Mouse (Mus musculus) neural tube, embryonic 10.5 days (tissue): ENCODE data around the gene Smyd2.

ENCODE experiments used
- DNase-seq: peaks from one replicate; pipeline ENCODE4 v3.0.0-alpha.2; 2017; ENCODE audit warnings: low spot score; ENCODE audit errors: extremely low spot score

Smyd2 gene

GRCm38 (mm10) chr1:189873591-189873990, 48.6 kb downstream of the Smyd2 start:
- no peak for DNase-seq

- no peak for DNase-seq
These were observed 50.1 kb downstream of the Smyd2 start for GRCm38 (mm10) chr1:189872050-189872449.

GRCm38 (mm10) chr1:189871625-189872024, 50.5 kb downstream of the Smyd2 start:
- no peak for DNase-seq

- DNase-seq, result no peak
These were observed 51.6 kb downstream of the Smyd2 start for GRCm38 (mm10) chr1:189870539-189870938.

DNA sequence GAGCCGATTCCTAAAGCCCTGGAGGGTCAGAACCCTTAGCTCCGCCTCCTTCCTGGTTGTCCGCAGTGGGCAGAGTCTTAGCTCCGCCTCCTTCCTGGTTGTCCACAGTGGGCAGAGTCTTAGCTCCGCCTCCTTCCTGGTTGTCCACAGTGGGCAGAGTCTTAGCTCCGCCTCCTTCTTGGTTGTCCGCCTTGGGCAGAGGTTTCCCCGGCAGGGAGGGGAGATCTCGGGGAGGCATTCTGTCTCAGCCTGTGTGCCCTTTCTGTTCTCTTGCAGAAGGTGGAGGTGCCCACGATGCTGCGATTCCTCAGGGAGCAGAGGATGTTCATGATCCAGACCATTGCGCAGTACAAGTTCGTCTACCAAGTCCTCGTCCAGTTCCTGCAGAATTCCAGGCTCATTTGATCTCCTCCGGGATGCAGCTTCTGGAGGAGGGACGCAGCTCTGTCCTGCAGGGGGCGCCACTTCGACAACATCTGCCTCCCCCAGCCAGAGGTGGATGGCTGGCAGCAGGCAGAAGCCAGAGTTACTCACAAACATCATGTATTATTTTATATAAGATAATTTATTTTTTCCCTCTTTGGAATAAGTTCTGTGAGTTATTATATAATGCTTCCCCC, 52.4 kb downstream of the Smyd2 start:
- no peak for DNase-seq

DNA sequence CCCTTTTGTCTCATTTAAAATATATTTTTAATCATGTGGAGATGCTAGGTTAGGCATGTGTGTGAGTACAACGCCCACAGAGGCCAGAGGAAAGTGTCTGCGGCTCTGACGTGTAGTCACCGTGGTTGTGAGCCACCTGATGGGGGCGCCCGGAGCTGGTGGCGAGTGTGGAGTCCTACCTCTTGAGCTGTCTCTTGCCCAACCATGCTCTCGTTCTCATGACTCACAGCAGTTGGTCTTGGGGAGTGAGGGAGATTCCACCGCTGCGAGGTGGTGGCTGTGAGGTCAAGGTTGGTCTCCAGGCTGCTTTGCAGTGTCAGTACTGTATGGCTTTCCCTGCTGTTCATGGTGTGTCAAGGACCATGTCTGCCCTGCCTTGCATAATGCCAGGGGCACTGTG, 54.1 kb downstream of the Smyd2 start:
- DNase-seq, result no peak

DNA sequence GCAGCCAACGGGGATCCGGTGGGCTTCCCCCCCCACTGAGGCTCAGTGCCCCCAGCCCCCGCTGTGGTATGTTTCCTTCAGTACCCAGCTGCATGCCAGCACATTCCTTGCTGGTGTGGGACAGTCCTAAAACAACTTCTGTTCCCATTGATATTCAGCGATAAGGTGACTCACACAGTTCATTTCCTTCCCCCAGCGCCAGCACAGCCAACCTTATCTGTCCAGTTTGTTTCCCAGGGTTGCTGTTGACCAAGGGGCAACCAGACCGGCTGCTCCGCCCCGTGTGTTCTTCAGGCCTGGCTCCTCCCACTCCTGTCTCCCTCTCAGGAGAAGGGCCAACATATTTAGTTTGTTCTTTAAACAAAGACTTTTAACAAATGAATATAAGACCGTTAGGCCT, 54.7 kb downstream of the Smyd2 start:
- no peak for DNase-seq

- DNase-seq, result no peak
These were observed 55.1 kb downstream of the Smyd2 start for GRCm38 (mm10) chr1:189867034-189867433.

GRCm38 (mm10) chr1:189866621-189867020, 55.5 kb downstream of the Smyd2 start:
- DNase-seq, result no peak

DNA sequence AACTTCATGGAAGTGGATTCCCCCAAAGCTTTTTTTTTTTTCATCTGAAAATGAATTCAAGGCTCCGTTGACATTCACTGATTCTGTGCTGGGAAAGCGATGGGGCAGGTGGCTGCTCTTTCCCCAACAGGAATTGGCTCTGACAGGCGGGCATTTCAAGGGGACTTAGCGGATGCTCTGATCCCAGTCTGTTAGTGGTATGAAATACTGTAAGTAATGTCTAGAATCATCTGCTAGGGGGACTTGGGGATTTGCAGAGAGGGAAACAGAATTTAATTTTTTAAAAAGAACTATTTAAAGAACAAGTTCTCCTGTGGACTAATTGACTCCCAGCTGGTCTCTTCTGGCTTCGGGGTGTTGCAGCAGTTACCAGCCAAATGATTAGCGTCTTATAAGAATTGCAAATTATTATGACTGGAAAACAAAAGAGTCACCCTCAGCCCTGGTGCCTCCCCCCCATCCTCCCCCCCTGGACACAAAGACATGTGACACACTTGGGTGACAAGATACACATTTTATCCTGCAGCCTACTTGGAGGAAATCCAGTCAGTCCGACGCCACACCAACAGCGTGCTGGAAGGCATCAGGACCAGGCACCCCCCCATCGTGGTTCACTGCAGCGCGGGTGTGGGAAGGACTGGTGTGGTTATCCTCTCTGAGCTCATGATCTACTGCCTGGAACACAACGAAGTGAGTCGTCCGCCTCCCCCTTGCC, 57.2 kb downstream of the Smyd2 start:
- DNase-seq, result no peak

DNA sequence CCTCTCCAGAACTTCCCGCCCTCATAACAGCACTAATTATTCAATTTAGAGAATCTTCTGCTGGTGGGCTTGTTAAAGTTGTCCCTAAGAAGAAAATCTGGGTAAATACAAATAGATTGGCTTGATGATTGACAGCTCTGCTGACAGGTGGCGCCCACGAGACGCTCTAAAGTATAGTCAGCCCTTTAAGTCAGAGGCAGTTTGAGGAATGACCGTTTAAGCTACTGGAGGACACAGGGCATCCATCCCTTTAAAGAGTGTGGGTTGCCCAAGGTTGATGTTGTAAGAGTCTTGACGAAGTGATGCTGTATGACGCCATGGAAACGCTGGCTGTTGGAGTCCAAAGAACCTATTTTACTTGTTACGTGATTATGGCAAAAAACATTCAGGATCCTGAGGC, 57.9 kb downstream of the Smyd2 start:
- DNase-seq, result no peak

- no peak for DNase-seq
These were observed 58.4 kb downstream of the Smyd2 start for GRCm38 (mm10) chr1:189863727-189864126.

DNA sequence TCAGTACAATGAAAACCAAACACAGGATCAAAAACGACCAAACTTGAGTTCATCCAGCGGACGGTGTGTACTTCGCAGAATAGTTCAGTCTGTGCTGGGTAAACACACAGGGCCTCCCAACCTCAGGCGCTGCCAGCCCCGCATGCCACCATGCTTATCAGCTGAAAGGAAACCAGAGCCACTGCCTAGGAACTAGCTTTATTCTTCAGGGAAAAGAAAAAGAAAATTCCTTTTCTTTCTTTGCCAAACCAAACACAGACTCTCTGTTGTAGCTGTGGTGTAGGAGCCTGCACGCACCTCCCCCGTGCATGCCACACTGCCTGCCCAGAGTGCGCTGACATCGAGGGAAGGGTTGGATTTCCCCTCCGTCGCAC, 61.2 kb downstream of the Smyd2 start:
- DNase-seq, result no peak

GRCm38 (mm10) chr1:189860112-189860941, 61.8 kb downstream of the Smyd2 start:
- DNase-seq, result no peak

DNA sequence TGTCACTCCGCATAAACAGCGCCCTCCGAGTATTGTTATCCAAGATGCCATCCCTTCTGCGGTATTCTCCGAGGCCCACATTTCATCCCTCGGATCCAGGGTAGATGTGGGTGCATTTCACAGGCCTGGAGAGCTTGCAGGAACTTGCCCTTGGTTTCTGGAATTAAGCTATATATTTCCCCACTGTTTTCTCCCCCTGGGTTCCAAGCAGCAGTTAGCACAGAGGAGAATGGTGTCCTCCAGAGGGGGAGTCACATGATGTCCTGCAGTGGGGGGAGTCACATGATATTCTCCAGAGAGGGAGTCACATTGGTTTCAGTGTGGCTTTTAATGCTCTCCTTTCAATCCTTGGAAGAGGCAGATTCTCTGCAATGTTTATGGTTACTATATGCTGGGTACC, 63.8 kb downstream of the Smyd2 start:
- DNase-seq, result no peak

- no peak for DNase-seq
These were observed 66.4 kb downstream of the Smyd2 start for GRCm38 (mm10) chr1:189855739-189856138.

- no peak for DNase-seq
These were observed 67.5 kb downstream of the Smyd2 start for GRCm38 (mm10) chr1:189854646-189855045.

GRCm38 (mm10) chr1:189852456-189852855, 69.7 kb downstream of the Smyd2 start:
- no peak for DNase-seq

- no peak for DNase-seq
These were observed 70.1 kb downstream of the Smyd2 start for GRCm38 (mm10) chr1:189852051-189852450.

GRCm38 (mm10) chr1:189849550-189849949, 72.6 kb downstream of the Smyd2 start:
- DNase-seq, result no peak

DNA sequence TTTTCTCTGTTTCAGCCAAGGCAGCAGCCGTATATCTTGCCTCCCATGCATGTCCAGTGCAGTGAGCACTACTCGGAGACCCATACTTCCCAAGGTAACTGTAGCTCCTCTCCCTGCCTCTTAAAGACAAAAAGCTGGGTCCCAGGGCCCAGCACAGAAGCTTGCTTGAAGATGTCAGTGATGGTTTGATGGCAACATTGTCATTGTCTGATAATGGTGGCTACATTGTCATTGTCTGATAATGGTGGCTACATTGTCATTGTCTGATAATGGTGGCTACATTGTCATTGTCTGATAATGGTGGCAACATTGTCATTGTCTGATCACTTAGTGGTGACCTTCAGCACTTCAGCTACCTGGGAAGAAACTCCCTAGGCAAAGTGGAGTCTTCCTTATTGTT, 75.8 kb downstream of the Smyd2 start:
- DNase-seq, result no peak

DNA sequence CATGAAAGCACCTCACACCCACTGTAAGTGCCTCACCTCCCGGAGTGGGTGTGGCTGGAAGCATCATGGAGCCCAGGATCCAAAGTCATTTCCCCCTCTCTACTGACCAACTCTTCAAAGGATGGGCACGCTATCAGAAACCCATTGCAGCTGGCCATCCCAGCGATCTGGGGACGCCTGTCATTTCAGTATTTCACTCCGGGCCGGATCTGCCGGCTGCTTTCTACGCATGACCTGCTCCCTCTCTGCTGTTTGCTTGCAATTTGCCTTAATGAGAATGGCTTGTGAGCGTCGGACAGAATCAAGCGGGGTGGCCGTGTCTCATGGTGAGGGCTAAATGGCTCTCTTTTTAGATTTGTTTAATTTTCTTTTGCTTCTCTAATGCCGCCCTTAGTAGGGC, 88.0 kb downstream of the Smyd2 start:
- no peak for DNase-seq
